Mouse (Mus musculus): Measurements from ENCODE around the gene Adgrg3. TPM values are rescaled to one million over a fixed set of nuclear protein-coding genes. Genes with fewer than 3 reads are reported as not detected.

The Adgrg3 gene
- polyA plus RNA-seq, 1 experiment from 2014 or later, result 1.9 TPM

Other genes with a start within 250 kb of the Adgrg3 start
- 10.6 and 14.2 TPM in 2 replicates for gene Cx3cl1, start 245.7 kb upstream of the Adgrg3 start, polyA plus RNA-seq (2016; fragmentation: Nextera tagmentation; extraction: Ambion mirVana)
- gene Ccl17, start 207.2 kb upstream of the Adgrg3 start, polyA plus RNA-seq (2016; fragmentation: Nextera tagmentation; extraction: Ambion mirVana), result not detected in 2 replicates
- gene Coq9, start 179.4 kb upstream of the Adgrg3 start, polyA plus RNA-seq (2016; fragmentation: Nextera tagmentation; extraction: Ambion mirVana), result 52.6 and 55.3 TPM in 2 replicates
- 169 and 178 TPM in 2 replicates for gene Ciapin1, start 179.3 kb upstream of the Adgrg3 start, polyA plus RNA-seq (2016; fragmentation: Nextera tagmentation; extraction: Ambion mirVana)
- gene Polr2c, start 160.2 kb upstream of the Adgrg3 start, polyA plus RNA-seq (2016; fragmentation: Nextera tagmentation; extraction: Ambion mirVana), result 120 and 129 TPM in 2 replicates
- 28.4 and 29.9 TPM in 2 replicates for gene Dok4, start 141.4 kb upstream of the Adgrg3 start, polyA plus RNA-seq (2016; fragmentation: Nextera tagmentation; extraction: Ambion mirVana)
- gene Ccdc102a, start 99.6 kb upstream of the Adgrg3 start, polyA plus RNA-seq (2016; fragmentation: Nextera tagmentation; extraction: Ambion mirVana), result 30.8 and 30.9 TPM in 2 replicates
- gene Adgrg5, start 94.0 kb upstream of the Adgrg3 start, polyA plus RNA-seq (2016; fragmentation: Nextera tagmentation; extraction: Ambion mirVana), result 0.12 TPM in 1 of 2 replicates, not detected in the other
- gene Adgrg1, start 42.9 kb upstream of the Adgrg3 start, polyA plus RNA-seq (2016; fragmentation: Nextera tagmentation; extraction: Ambion mirVana), result 187 and 194 TPM in 2 replicates
- gene Drc7, start 37.4 kb downstream of the Adgrg3 start, polyA plus RNA-seq (2016; fragmentation: Nextera tagmentation; extraction: Ambion mirVana), result 1.3 and 2.3 TPM in 2 replicates
- gene Katnb1, start 63.5 kb downstream of the Adgrg3 start, polyA plus RNA-seq (2016; fragmentation: Nextera tagmentation; extraction: Ambion mirVana), result 36.2 and 39.4 TPM in 2 replicates
- gene Kifc3, start 185.1 kb downstream of the Adgrg3 start, polyA plus RNA-seq (2016; fragmentation: Nextera tagmentation; extraction: Ambion mirVana), result 17.4 and 21.2 TPM in 2 replicates